Mouse (Mus musculus) cerebellum, adult 11 months (tissue): ENCODE measurements at regions not wholly inside any gene's neighbourhood (a gene's known extent, or its start where the extent isn't known, plus 50 kb on each side); places are given as distances from the start of the nearest gene placed in this dataset.
A peak's percentile ranks its signal among the peaks of the same experiment; 100 is the strongest.
"Not testable (repeated sequence)": the region's sequence is repeated elsewhere in the genome, so short reads cannot be mapped to it uniquely, and the experiment has no call there.

Experiments used
- DNase-seq: peaks from one replicate; pipeline ENCODE4 v3.0.0; 2022

GRCm38 (mm10) chr14:54148121-54148520 lies 105.8 kb downstream of the Dad1 start:
- no peak for DNase-seq

- no peak for DNase-seq
Measured at GRCm38 (mm10) chr14:54147546-54147945, 106.4 kb downstream of the Dad1 start.

- no peak for DNase-seq
Measured at GRCm38 (mm10) chr14:54145743-54146741, 107.9 kb downstream of the Dad1 start.

GRCm38 (mm10) chr14:54143828-54144227 lies 110.1 kb downstream of the Dad1 start:
- no peak for DNase-seq

GRCm38 (mm10) chr14:54138288-54138687 lies 115.6 kb downstream of the Dad1 start:
- DNase-seq, result no peak

- DNase-seq, result no peak
Measured at GRCm38 (mm10) chr14:54136538-54136937, 117.4 kb downstream of the Dad1 start.

- DNase-seq, result no peak
Measured at GRCm38 (mm10) chr14:54128334-54128733, 125.6 kb downstream of the Dad1 start.

- no peak for DNase-seq
Measured at GRCm38 (mm10) chr14:54125510-54125909, 128.4 kb downstream of the Dad1 start.

GRCm38 (mm10) chr14:54121973-54122372 lies 131.9 kb downstream of the Dad1 start:
- no peak for DNase-seq

- DNase-seq, result no peak
Measured at GRCm38 (mm10) chr14:54121340-54121739, 132.6 kb downstream of the Dad1 start.

GRCm38 (mm10) chr14:54120194-54120593 lies 133.7 kb downstream of the Dad1 start:
- DNase-seq, result no peak

GRCm38 (mm10) chr14:54117607-54118006 lies 136.3 kb downstream of the Dad1 start:
- DNase-seq, result not testable (repeated sequence)

- no peak for DNase-seq
Measured at GRCm38 (mm10) chr14:54113216-54113615, 140.7 kb downstream of the Dad1 start.

GRCm38 (mm10) chr14:54110971-54111370 lies 142.9 kb downstream of the Dad1 start:
- DNase-seq, result no peak

- DNase-seq, result no peak
Measured at GRCm38 (mm10) chr14:54109129-54109528, 144.8 kb downstream of the Dad1 start.

GRCm38 (mm10) chr14:54108311-54109074 lies 145.4 kb downstream of the Dad1 start:
- peak; percentile 3 for DNase-seq

- DNase-seq, result no peak
Measured at GRCm38 (mm10) chr14:54107204-54107796, 146.6 kb downstream of the Dad1 start.

GRCm38 (mm10) chr14:54104243-54104642 lies 149.7 kb downstream of the Dad1 start:
- DNase-seq, result no peak

- no peak for DNase-seq
Measured at GRCm38 (mm10) chr14:54103541-54103940, 150.4 kb downstream of the Dad1 start.

- no peak for DNase-seq
Measured at GRCm38 (mm10) chr14:54103115-54103514, 150.8 kb downstream of the Dad1 start.

GRCm38 (mm10) chr14:54101775-54102174 lies 152.1 kb downstream of the Dad1 start:
- no peak for DNase-seq

GRCm38 (mm10) chr14:54099360-54099759 lies 154.5 kb downstream of the Dad1 start:
- no peak for DNase-seq

- no peak for DNase-seq
Measured at GRCm38 (mm10) chr14:54098122-54098775, 155.7 kb downstream of the Dad1 start.
